Mouse (Mus musculus) midbrain, postnatal 0 days (tissue): ENCODE data around the gene Gm20388. TPM values are rescaled to one million over a fixed set of nuclear protein-coding genes. Genes with fewer than 3 reads are reported as not detected.

ENCODE experiments used
- ATAC-seq: fragments of 200-750 bp; cut with Nextera tagmentation; 2 replicates; pipeline ENCODE4 v1.8.0; 2017; ENCODE audit warnings: moderate number of reproducible peaks, mild to moderate bottlenecking, moderate TSS enrichment, moderate library complexity; ENCODE audit not compliant: low FRiP score
- DNase-seq: peaks from one replicate; pipeline ENCODE4 v3.0.0-alpha.2; 2015; ENCODE audit warnings: low spot score
- H3K27ac ChIP-seq: fragments of 300-500 bp; sonication (generic); 2 replicates; pipeline ENCODE4 v1.5.1; 2014; ENCODE audit warnings: low read depth, mild to moderate bottlenecking, low read length, mixed read lengths
- H3K27me3 ChIP-seq: fragments of 300-500 bp; sonication (generic); 2 replicates; pipeline ENCODE4 v1.6.1; 2014; ENCODE audit warnings: low read length, control low read depth, mixed read lengths; ENCODE audit not compliant: insufficient read depth
- H3K36me3 ChIP-seq: fragments of 300-500 bp; sonication (generic); 2 replicates; pipeline ENCODE4 v1.6.1; 2014; ENCODE audit warnings: low read length, control low read depth, mixed read lengths; ENCODE audit not compliant: insufficient read depth
- H3K4me1 ChIP-seq: fragments of 300-500 bp; sonication (generic); 2 replicates; pipeline ENCODE4 v1.6.1; 2014; ENCODE audit warnings: mild to moderate bottlenecking, control low read depth, antibody characterized with exemption, low read length, mixed read lengths; ENCODE audit not compliant: insufficient read depth
- H3K4me2 ChIP-seq: fragments of 300-500 bp; sonication (generic); 2 replicates; pipeline ENCODE4 v1.6.1; 2014; ENCODE audit warnings: low read depth, mild to moderate bottlenecking, low read length, mixed read lengths; ENCODE audit not compliant: poor library complexity, severe bottlenecking
- H3K4me3 ChIP-seq: fragments of 300-500 bp; sonication (generic); 2 replicates; pipeline ENCODE4 v1.5.1; 2014; ENCODE audit warnings: low read depth, mild to moderate bottlenecking, low read length, moderate library complexity
- H3K9ac ChIP-seq: fragments of 300-500 bp; sonication (generic); replicated peaks from 2 replicates; pipeline ENCODE4 v1.6.1; 2014; ENCODE audit warnings: mild to moderate bottlenecking, low read length, moderate library complexity, mixed read lengths; ENCODE audit not compliant: poor library complexity, severe bottlenecking
- H3K9me3 ChIP-seq: fragments of 300-500 bp; sonication (generic); 2 replicates; pipeline ENCODE4 v1.6.1; 2016; ENCODE audit warnings: low read length, control low read depth
- CTCF ChIP-seq: IDR thresholded peaks from 2 replicates; pipeline ENCODE4 v1.5.1; 2016; ENCODE audit warnings: antibody characterized with exemption, mild to moderate bottlenecking
- WGBS: fragments of 180-500 bp; shearing (Covaris S2); extraction: QIAGEN DNeasy Blood & Tissue Kit; methylation state at CpG from one replicate; pipeline ENCODE4 v1.1.7; 2014; 5-methylcytosine and 5-hydroxymethylcytosine counted together
- polyA plus RNA-seq: library from polyadenylated mRNA; unstranded; fragments of >200 nt; fragmentation: Nextera tagmentation; extraction: Ambion mirVana; gene quantifications from 2 replicates; pipeline ENCODE4 v1.2.1, GENCODE M21; 2015
- total RNA-seq: library from RNA; depleted of rRNA; stranded (reverse); fragments of >200 nt; gene quantifications from 2 replicates; pipeline ENCODE4 v1.2.3, GENCODE M21; 2014

The Gm20388 gene
- total and polyA plus RNA-seq, 2 experiments from 2014 or later, result 74.2 TPM; not detected in 1

DNA sequence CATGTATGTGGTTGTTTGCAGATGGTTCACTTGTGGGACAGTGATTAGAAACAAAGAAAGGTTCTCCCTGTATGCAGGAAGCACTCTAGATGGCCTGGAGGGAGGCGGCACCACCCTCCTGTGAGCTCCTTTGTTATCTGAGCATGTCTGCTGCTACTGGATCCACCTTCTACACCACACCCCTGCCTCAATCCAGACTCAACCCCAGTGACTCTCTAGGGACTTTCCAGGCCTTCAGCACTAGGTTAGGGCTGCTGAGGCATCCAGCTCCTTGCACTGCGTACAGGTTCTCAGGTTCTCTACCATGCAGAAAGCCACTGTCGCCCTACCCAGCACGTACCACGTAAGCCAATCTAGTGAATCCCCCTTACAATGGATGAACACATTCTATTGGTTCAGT lies 3811.6 kb downstream of the Gm20388 start:
- WGBS, result 89% methylated on average over 5 of the region's 5 CpGs
- H3K4me1 ChIP-seq, result peaks cover 7% of the 10 kb centered on the region

DNA sequence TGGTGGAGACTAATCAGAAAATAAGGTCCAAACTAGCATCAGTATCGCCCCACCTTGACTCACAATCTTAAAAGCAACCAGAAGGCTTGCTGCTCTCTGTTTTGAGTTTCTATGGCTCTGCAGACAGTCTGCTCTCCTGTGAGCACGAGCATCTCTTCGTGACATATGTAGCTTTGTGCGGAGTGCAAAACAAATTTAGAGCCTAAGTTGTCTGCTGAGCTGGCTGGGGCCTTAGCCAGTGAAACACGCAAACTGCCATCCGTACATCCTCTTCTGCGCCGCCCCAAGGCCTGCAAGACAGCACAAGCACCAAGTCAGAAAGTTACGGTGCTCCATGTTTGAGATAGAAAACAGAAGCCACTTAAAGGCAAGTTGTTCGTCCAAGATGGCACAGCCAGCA lies 3814.1 kb downstream of the Gm20388 start:
- WGBS, result 94% methylated on average over 10 of the region's 10 CpGs
- no peak overlapping the region for H3K9ac ChIP-seq
- H3K27me3 ChIP-seq, result no peaks in the 10 kb centered on the region
- DNase-seq (no peak), ATAC-seq (no peak)
- no peaks in the 10 kb centered on the region for H3K36me3 ChIP-seq
- 0 out of 2 replicates have a peak overlapping the region, but pooled peaks have one; percentile 0 for H3K27ac ChIP-seq
- no peaks in the 10 kb centered on the region for H3K9me3 ChIP-seq
- TF ChIP-seq CTCF, result no peak
- H3K4me1 ChIP-seq, result peaks cover 13% of the 10 kb centered on the region
- no peak overlapping the region for H3K4me2 ChIP-seq
- no peak overlapping the region for H3K4me3 ChIP-seq

More for the DNA sequence above, 3811.6 kb downstream of the Gm20388 start:
- H3K9ac ChIP-seq, result no peak overlapping the region
- H3K9me3 ChIP-seq, result no peaks in the 10 kb centered on the region
- no peak for TF ChIP-seq CTCF
- no peak for ATAC-seq
- H3K4me2 ChIP-seq, result no peak overlapping the region
- H3K36me3 ChIP-seq, result no peaks in the 10 kb centered on the region
- no peak overlapping the region for H3K4me3 ChIP-seq
- no peak for DNase-seq
- no peak overlapping the region for H3K27ac ChIP-seq
- H3K27me3 ChIP-seq, result no peaks in the 10 kb centered on the region

DNA sequence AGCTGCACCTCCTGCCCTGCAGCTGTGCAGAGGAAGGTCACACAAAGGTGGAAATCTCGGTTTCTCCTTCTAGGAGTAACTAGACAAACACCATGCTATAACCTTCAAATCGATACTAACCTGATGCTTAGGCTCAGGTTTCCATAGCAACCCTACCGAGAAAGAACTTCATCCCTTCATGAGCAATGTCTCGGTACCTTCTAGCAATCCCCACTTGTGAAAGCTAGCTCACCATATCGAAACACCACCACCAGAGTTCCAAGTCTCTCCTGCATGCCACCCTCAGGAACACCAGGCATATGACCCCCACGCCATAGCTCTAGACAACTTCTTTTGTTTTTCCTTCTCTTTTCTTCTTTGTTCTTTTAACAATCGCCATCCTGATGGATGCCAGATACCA lies 3814.6 kb downstream of the Gm20388 start:
- H3K4me2 ChIP-seq, result no peak overlapping the region
- H3K9me3 ChIP-seq, result no peaks in the 10 kb centered on the region
- ATAC-seq, result no peak
- H3K27ac ChIP-seq, result 0 out of 2 replicates have a peak overlapping the region, but pooled peaks have one; percentile 0
- peak; percentile 43 for DNase-seq
- no peak overlapping the region for H3K9ac ChIP-seq
- H3K4me1 ChIP-seq, result peaks cover 16% of the 10 kb centered on the region
- no peaks in the 10 kb centered on the region for H3K36me3 ChIP-seq
- no peak for TF ChIP-seq CTCF
- H3K4me3 ChIP-seq, result no peak overlapping the region
- 37% methylated on average over 7 of the region's 7 CpGs for WGBS
- H3K27me3 ChIP-seq, result no peaks in the 10 kb centered on the region

DNA sequence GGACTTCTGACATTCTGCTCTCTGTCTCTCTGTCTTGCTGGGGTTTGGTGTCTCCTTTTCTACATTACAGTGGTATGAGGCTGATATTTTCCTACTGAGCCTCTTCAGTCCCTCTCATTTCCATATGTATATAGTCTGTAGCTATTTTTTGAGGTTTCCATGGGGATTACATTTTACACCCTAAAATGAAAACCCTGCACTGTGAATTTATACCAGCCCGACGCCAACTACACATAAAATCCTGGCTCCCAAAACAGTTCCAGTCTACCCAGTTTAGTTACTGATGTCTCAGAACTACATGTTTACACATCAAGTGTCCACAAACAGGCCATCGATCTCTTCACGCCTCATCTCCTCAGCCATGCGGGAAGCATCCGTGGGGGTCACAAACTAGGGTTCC lies 3816.1 kb downstream of the Gm20388 start:
- Histone ChIP-seq H3K4me2 (no peak overlapping the region), H3K4me3 (no peak overlapping the region), H3K36me3 (no peaks in the 10 kb centered on the region), H3K9ac (no peak overlapping the region), H3K9me3 (no peaks in the 10 kb centered on the region), H3K4me1 (peaks cover 16% of the 10 kb centered on the region), H3K27me3 (peaks cover 8% of the 10 kb centered on the region; the same call in 1 of the 2 replicates), H3K27ac (no peak overlapping the region)
- no peak for ATAC-seq
- no peak for TF ChIP-seq CTCF
- DNase-seq, result no peak
- 69% methylated on average over 6 of the region's 6 CpGs for WGBS

DNA sequence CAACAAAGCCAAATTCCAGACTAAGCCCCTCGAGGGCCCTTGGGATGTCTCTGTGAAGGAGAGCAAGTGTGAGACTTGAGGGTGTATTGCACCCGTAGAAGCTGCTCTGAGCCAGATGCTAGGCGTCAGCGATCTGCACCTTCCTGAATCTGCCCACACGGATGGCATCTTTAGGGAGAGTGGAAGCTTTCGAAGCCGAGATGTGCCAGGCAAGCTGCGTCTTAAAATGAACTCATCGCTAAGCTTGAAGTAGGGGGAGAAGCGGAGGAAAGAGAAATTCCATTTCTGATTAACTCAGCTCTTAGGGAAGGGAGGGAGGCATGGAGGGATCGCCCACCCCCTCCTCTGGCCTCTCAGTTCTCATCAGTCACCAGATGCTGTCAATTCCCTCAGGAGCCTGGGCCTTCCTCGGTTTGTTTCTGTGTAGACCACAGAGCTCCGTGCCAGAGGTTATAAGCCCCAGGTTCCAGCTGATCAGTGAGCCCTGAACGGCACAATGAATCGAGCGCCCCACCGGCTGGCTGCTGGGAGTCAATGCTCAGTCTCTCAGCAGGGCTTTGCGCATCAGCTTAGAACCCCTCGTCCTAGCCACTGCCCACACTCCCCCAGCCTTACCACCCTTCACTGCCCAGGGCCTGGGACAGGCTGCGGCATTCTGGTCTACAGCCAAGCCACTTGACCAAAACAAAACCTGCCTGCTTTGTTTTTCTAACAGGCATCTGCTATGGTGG lies 3818.6 kb downstream of the Gm20388 start:
- no peaks in the 10 kb centered on the region for H3K9me3 ChIP-seq
- TF ChIP-seq CTCF, result peak; percentile 25
- peaks cover 16% of the 10 kb centered on the region for H3K4me1 ChIP-seq
- H3K4me3 ChIP-seq, result no peak overlapping the region
- no peaks in the 10 kb centered on the region for H3K36me3 ChIP-seq
- WGBS, result 7% methylated on average over 20 of the region's 20 CpGs
- no peak overlapping the region for H3K9ac ChIP-seq
- peaks cover 8% of the 10 kb centered on the region; the same call in 1 of the 2 replicates for H3K27me3 ChIP-seq
- ATAC-seq, result 0 out of 2 replicates have a peak, but pooled peaks have one; percentile 41
- peak overlapping the region; percentile 13; the same call in 1 of the 2 replicates for H3K4me2 ChIP-seq
- peak; percentile 76 for DNase-seq
- peak overlapping the region; percentile 27 for H3K27ac ChIP-seq

DNA sequence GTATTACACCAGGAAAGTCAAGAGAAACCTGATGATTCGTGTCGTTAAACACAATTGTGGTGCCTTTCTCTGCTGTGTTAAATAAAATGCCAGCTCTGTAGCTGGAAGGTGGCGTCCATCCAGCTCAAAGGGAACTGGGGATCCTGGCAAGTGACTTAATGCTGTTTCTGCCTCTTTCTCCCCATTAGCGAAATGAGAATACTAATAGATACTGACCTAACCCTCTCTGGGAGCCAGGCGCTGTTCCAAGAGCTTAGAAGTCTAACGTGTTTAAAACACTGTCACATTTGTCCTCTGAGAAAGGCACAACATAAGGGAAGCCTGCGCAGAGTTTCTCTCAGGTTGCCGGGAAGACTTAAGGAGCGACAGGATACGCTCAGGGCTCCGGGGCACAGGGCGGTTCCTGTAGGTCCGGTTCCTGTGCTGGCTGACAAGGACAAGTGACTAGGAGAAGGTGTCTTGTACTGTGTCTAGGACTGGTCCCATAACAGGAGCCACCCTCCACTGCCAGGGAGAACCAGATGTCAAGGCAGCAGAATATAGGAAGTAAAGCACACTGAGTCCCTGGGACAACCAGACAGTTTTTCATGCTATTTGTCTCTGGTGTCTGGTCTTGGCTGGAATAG lies 3819.3 kb downstream of the Gm20388 start:
- Histone ChIP-seq H3K9ac (no peak overlapping the region), H3K27me3 (peaks cover 8% of the 10 kb centered on the region; the same call in 1 of the 2 replicates), H3K9me3 (no peaks in the 10 kb centered on the region), H3K36me3 (no peaks in the 10 kb centered on the region), H3K27ac (peak overlapping the region; percentile 27; the same call in 1 of the 2 replicates), H3K4me1 (peaks cover 14% of the 10 kb centered on the region), H3K4me3 (no peak overlapping the region), H3K4me2 (0 out of 2 replicates have a peak overlapping the region, but pooled peaks have one; percentile 13)
- no peak for ATAC-seq
- peak; percentile 77 for DNase-seq
- no peak for TF ChIP-seq CTCF
- 37% methylated on average over 13 of the region's 13 CpGs for WGBS
